Mouse (Mus musculus) inflammation-experienced regulatory T-cells, adult 6 months (primary cell): Measurements from ENCODE around the gene Ptprg. TPM values are rescaled to one million over a fixed set of nuclear protein-coding genes. Genes with fewer than 3 reads are reported as not detected.
"Not testable (repeated sequence)": the region's sequence is repeated elsewhere in the genome, so short reads cannot be mapped to it uniquely, and the experiment has no call there.

Experiments used
- ATAC-seq: one replicate; pipeline ENCODE4 v1.8.0; 2017
- polyA plus RNA-seq, 3 experiments: library from polyadenylated mRNA; unstranded; fragments of 100-300 nt; shearing (Covaris generic); gene quantifications; one replicate each; pipeline ENCODE4 v1.2.1; 2017

The Ptprg gene
- polyA plus RNA-seq, 3 experiments from 2014 or later = 0.24 TPM; not detected in 2

GRCm38 (mm10) chr14:11759356-11759755 is 206.0 kb downstream of the Ptprg start:
- no peak for ATAC-seq

- ATAC-seq = no peak
Observed at GRCm38 (mm10) chr14:11762995-11763394, 209.7 kb downstream of the Ptprg start.

DNA sequence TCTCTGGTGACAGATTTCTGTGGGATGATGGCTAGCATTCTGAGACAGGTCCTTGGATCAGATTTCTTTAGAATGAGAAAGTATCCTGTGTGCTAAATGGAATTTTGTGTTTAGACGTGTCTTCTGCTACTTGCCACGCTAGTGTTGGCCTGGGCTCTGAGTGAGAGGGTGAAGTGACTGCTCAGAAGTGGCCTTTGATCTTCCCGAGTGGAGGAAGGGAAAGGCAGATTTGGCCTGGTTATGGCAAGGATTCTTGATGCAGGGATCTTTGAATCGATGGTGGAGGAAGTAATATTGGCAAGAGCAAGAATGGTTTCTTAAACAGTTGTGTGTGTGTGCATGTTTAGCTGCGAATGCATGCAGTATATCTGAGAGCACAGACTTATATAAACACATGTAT is 219.4 kb downstream of the Ptprg start:
- ATAC-seq = no peak

GRCm38 (mm10) chr14:11774476-11775037 is 221.2 kb downstream of the Ptprg start:
- ATAC-seq = no peak

DNA sequence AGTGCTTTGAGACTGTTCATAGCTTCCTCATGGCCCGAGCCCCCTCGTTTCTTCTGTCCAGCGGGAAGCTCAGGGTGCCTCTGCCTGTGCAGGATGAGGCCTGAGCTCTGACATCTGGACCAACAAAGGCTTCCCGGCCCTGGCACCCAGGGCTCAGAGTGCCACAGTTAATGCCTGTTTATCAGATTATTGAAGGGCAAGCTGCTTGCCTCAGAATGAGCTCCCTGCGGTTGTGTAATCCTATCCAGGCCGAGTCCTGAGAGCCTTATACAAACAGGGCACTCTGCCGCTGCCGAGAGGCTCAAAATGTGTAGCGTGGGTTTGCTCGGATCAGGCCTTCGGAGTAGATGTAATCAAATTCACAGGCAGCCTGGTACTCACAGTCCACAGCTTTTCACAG is 221.9 kb downstream of the Ptprg start:
- no peak for ATAC-seq

GRCm38 (mm10) chr14:11775951-11776495 is 222.7 kb downstream of the Ptprg start:
- no peak for ATAC-seq

- ATAC-seq = no peak
Observed at GRCm38 (mm10) chr14:11776566-11776965, 223.2 kb downstream of the Ptprg start.

- no peak for ATAC-seq
Observed at GRCm38 (mm10) chr14:11791190-11791589, 237.9 kb downstream of the Ptprg start.

DNA sequence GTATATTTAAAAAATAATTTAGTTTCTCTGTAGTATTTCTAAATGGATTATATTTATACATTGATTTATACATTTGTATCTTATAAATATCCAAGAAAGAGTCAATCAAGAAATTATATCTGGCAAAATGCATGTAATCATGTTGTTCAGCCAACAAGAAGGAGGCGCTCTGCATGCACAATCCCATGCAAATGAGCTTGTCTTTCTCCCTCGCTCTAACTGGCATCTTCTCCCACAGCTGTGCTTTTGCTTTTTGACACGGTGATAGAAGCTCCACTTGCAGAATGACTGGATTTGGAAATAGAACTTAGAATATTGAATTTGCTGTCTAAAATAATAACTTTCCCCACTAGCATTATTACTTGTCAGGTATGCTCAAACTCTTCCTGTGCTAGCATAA is 240.5 kb downstream of the Ptprg start:
- no peak for ATAC-seq

GRCm38 (mm10) chr14:11802355-11803035 is 249.2 kb downstream of the Ptprg start:
- no peak for ATAC-seq

- no peak for ATAC-seq
Observed at GRCm38 (mm10) chr14:11806674-11807073, 253.3 kb downstream of the Ptprg start.

DNA sequence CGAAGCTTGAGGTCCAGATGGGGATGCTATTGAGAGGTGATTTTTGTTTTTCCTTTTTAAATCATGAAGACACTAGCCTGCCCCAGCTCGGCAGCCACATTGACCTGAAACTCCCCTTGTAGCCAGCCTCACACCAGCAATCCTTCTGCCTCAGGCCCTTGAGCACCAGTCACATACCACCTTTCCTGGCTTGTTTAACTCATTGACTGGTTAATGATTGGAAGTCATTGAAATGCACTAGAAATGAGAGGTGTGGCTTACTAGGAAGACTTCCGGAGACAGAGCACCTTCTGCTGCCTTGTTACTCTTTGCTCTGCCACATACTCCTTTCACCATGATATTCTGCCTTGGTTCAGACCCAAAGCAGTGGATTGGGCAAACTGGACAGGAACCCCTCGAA is 254.1 kb downstream of the Ptprg start:
- no peak for ATAC-seq

DNA sequence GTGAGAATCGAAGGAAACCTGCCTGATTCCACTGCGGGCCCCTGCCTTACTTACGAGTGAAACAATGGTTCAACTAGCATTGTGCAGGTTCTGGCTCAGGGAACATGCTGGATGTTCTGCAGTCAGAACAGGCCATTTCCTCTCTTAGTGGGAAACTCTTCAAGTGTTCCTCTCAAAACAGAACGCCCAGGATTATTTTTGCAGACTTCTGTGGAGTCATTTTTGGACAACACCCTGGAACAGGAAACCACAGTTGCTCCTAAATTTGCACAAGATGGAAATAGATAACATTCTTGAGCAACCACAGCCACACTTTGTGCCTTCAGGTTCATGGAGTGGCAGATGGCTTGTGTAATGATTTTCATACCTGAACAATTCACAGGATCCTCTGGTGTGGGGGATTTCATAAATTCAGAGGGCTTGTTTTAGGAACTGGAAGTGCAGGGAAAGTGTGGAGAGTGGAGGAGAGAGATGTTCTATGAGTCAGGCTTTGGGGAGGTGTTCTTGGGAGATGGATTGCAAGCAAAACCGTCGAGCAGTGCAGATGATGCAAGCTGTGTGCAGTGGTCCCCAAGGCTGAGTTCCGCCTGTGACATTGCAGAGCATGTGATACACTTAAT is 257.9 kb downstream of the Ptprg start:
- no peak for ATAC-seq

- no peak for ATAC-seq
Observed at GRCm38 (mm10) chr14:11812291-11812690, 259.0 kb downstream of the Ptprg start.

DNA sequence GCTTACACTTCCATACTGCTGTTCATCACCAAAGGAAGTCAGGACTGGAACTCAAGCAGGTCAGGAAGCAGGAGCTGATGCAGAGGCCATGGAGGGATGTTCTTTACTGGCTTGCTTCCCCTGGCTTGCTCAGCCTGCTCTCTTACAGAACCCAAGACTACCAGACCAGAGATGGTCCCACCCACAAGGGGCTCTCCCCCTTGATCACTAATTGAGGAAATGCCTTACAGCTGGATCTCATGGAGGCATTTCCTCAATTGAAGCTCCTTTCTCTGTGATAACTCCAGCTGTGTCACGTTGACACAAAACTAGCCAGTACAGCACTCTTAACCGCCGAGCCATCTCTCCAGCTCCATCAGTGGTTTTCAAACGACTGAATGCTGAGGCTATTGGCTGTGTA is 261.5 kb downstream of the Ptprg start:
- not testable (repeated sequence) for ATAC-seq

DNA sequence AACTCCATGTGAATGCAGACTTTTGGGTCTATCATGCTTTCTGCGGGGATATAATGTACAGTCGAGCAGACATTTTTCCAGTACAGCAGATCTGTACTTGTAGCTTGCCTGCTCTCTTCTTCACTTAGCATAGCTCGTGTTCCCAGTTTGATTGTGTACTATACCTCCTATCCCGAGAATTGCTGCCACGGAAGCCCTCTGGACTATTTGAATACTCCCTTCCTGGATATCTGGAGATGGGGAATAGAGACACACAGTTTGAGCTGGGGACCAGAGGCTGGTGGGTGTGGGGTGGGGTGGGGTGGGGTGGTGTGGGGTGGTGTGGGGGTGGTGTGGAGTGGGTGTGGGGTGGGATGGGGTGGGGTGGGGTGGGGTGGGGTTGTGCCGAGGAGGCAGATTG is 263.9 kb downstream of the Ptprg start:
- ATAC-seq = no peak

- no peak for ATAC-seq
Observed at GRCm38 (mm10) chr14:11818054-11818453, 264.7 kb downstream of the Ptprg start.

DNA sequence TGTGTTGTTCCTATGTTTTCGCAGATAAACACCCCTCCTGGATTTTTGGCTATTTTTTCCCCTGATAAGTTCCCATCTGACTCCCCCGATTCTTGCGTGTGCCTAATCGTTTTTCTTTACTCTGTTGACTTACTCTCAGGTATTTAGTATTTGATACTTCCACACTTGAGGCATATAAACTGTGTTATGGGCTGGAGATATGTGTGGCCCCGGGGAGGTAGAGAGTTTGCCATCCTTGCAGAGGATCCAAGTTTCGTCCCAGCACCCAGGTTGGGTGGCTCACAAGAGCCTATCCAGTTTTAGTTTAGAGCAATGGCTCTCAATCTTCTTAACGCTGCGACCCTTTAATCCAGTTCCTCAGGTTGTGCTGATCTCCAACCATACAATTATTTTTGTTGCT is 265.4 kb downstream of the Ptprg start:
- ATAC-seq = no peak

DNA sequence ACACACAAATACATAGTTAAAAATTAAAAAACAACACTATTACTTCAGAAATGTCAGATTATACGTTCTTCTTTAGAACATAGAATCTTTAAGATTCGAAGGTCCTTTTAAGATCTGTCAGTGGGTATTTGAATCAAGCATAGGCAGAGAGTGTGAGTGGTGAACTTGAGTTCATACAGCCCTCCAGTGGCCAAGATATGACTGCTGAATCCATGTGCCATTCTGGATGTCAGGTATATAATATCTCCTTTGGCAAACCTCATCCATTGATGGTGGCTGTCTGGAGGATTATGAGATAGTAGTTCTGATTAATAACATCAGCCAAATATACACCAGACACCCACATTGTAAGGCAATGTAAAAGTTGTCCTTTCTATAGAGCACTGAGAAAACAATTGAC is 266.0 kb downstream of the Ptprg start:
- no peak for ATAC-seq

DNA sequence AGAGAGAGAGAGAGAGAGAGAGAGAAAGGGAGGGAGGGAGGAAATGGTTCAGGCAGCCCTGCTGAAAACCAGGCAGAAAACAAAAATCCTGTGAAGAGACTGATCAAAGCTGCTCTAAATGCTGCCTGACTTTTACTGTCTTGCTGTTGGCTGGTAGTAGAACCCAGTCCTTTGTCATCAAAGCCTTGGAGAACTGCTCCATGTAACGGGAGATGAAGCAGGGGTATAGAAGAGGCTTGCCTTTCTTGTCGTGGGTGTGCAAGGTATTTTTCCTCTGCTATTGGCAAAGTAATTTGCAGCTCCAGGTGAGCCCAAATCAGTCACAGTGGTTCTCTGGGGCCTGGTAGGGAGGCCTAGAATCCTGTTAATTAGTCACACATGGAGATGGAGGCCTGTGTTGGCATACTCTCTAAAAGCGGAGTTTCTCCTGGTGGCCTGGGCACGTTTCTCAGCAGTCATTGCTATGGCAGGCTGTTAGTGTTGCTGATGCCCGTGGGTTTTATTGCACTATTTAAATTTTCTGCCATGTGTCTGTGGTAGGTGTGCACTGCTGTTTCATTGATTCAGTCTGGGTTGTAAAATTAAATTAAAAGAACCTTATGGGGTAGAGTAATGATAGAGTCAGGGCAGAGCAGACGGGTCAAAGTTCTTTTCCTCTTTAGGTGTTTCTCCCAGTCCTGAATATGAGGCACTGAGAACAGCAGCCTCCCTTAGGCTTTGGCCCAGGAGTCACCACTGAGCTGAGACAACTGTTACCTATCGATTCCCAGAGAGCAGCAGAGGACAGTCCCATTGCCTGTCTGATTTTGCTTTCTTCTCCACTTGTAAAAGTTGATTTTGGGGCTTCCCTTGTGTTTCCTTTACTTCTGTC is 269.7 kb downstream of the Ptprg start:
- no peak for ATAC-seq

GRCm38 (mm10) chr14:11823701-11824095 is 270.4 kb downstream of the Ptprg start:
- no peak for ATAC-seq

GRCm38 (mm10) chr14:11824915-11825314 is 271.6 kb downstream of the Ptprg start:
- no peak for ATAC-seq

GRCm38 (mm10) chr14:11825551-11825950 is 272.2 kb downstream of the Ptprg start:
- no peak for ATAC-seq
